Mouse (Mus musculus): ENCODE results near the gene D2hgdh.
"Not testable (repeated sequence)": the region's sequence is repeated elsewhere in the genome, so short reads cannot be mapped to it uniquely, and the experiment has no call there.

GRCm38 (mm10) chr1:93845766-93846366 lies 21.2 kb downstream of the D2hgdh start:
- TF ChIP-seq CTCF (conservative IDR thresholded peaks at IDR 0.05; ENCODE audit: insufficient read depth, insufficient read length, low read depth, low read length); POLR2A (IDR thresholded peaks at IDR 0.05; ENCODE audit: low read depth, low read length): not testable (repeated sequence)
